Mouse (Mus musculus) ES-E14 (cell line): Measurements from ENCODE around the gene Comtd1.

Experiments used
- CHD2 ChIP-seq: IDR thresholded peaks from 2 replicates; pipeline ENCODE4 v1.6.1; 2014; ENCODE audit warnings: mild to moderate bottlenecking, low read depth, low read length, inconsistent platforms
- HCFC1 ChIP-seq: IDR thresholded peaks from 2 replicates; pipeline ENCODE4 v1.6.1; 2012; ENCODE audit warnings: low read length, inconsistent platforms, borderline replicate concordance; ENCODE audit not compliant: insufficient read depth
- ZC3H11A ChIP-seq: IDR thresholded peaks from 2 replicates; pipeline ENCODE4 v1.6.1; 2012; ENCODE audit warnings: low read depth, mild to moderate bottlenecking, inconsistent platforms, low read length, borderline replicate concordance
- ZNF384 ChIP-seq: IDR thresholded peaks from 2 replicates; pipeline ENCODE4 v1.6.1; 2012; ENCODE audit warnings: low read depth, low read length, inconsistent platforms

DNA sequence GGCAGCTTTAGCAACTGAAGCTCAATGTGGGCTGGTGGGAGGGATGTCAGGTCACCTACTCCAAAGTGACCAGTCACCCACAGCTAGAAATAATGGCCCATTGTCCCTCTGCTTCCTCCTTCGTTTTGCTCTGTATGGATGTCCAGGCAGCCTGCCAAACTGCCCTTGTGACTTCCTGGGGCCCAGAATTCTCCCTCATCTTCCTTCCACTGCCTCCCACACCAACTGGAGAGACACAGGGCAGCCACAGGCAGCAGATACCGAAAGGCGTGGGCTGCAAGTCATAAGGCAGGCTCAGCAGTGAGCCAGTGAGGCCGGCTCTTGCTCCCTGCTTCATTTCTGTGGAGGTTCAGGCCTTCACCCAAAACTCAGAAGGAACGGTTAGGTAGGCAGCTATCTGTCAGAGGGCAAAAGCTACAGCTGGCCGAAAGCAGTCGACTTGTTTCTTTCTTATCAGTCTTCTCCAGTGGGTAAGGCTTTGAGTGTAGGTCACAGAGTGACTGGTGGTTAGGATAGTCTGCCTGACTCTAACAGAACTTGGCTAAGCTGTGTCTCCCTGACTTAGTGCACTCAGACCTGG lies 25.9 kb downstream of the Comtd1 start:
- TF ChIP-seq ZC3H11A (no peak), CHD2 (no peak), HCFC1 (no peak), ZNF384 (no peak)
